Mouse (Mus musculus) testis, adult 2 months (tissue): Measurements from ENCODE around the gene Mrps26.

Source experiments
- CTCF ChIP-seq: fragments of 200-500 bp; IDR thresholded peaks from 2 replicates; pipeline ENCODE4 v1.5.1; 2012; ENCODE audit warnings: low read depth, mild to moderate bottlenecking, inconsistent platforms, low read length, moderate library complexity; ENCODE audit not compliant: control insufficient read depth, insufficient read depth, insufficient replicate concordance
- POLR2A ChIP-seq: fragments of 200-500 bp; IDR thresholded peaks from 2 replicates; pipeline ENCODE4 v1.6.1; 2012; ENCODE audit warnings: low read depth, mild to moderate bottlenecking, inconsistent platforms, low read length, moderate library complexity; ENCODE audit not compliant: control insufficient read depth

- TF ChIP-seq POLR2A (no peak), CTCF (no peak)
Measured at GRCm38 (mm10) chr2:130529925-130530324, 33.6 kb upstream of the Mrps26 start.
